Mouse (Mus musculus) bone marrow macrophage, adult 2 months (primary cell): ENCODE data around the gene Rxrg.

Experiments used
- CTCF ChIP-seq: IDR thresholded peaks from 2 replicates; pipeline ENCODE4 v1.5.1; 2012; ENCODE audit warnings: low read depth, mild to moderate bottlenecking, low read length, moderate library complexity
- POLR2A ChIP-seq: IDR thresholded peaks from 2 replicates; pipeline ENCODE4 v1.6.1; 2012; ENCODE audit warnings: mild to moderate bottlenecking, low read depth, low read length, borderline replicate concordance

DNA sequence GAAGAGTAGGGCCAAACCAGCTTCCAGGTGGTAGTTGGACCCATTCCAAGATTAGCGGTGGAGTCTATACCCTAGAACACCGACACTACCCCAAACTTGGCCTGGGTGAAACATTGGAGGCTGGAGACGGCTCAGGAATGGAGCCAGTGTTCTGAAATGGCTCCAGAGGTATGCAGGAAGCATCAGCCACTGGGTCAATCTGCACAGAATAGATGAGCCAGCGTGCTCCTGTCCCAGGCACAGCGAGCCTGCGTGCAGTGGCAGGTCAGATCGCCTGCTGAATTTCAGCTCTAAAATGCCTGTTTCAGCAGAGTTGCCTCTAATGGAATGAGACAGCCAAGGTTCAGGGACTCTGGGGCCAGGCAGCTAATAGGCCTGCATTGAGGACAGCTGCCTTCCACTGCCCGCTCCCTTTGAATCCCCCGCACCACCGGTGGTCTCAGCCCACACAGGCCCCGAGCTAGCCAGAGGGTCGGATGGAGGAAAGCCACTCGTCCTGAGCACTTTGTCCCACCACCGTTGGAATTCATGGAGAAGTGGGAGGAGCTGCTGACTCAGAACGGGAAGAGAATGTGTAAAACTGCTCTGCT lies 22.1 kb downstream of the Rxrg start:
- TF ChIP-seq CTCF (no peak), POLR2A (no peak)
